Mouse (Mus musculus): ENCODE results near the gene Slc16a7. TPM values are rescaled to one million over a fixed set of nuclear protein-coding genes. Genes with fewer than 3 reads are reported as not detected.

Gene Slc16a7
- polyA plus RNA-seq, 1 experiment from 2014 or later: 10.5 TPM

GRCm38 (mm10) chr10:125317317-125317716 lies 71.9 kb downstream of the Slc16a7 start:
- H3K36me3 ChIP-seq: no peaks in the 10 kb centered on the region
- no peaks in the 10 kb centered on the region for H3K9me3 ChIP-seq
- H3K4me1 ChIP-seq (replicated peaks): no peaks in the 10 kb centered on the region
- no peak overlapping the region for H3K9ac ChIP-seq
- no peak for ATAC-seq (ENCODE audit: low FRiP score, low read depth)
- 74% methylated on average over 6 of the region's 6 CpGs for WGBS
- no peak overlapping the region for H3K27ac ChIP-seq (replicated peaks)
- H3K27me3 ChIP-seq: no peaks in the 10 kb centered on the region
- H3K4me3 ChIP-seq: no peak overlapping the region
- H3K4me2 ChIP-seq: no peak overlapping the region

DNA sequence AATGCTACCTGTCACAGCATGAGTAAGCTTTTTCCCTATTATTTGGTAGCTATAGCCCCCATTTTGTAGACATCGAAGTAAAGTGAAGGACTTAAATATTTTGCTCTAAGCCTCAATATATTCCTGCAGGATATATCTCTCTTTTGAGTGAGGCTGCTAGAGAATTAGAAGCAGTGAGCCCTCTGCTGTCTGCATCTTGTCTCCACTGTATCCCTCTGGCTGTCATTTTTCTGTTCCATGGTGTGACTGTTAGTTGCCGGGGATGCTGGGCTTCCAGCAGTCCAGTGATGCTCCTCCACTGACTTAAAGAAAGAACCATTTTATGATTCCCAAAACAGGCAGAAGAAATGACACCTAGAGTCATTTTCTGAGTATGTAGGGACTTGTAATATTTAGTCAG lies 78.4 kb downstream of the Slc16a7 start:
- Histone ChIP-seq H3K27ac (replicated peaks) (no peak overlapping the region), H3K4me1 (replicated peaks) (no peaks in the 10 kb centered on the region), H3K9me3 (no peaks in the 10 kb centered on the region), H3K36me3 (no peaks in the 10 kb centered on the region), H3K4me3 (no peak overlapping the region), H3K4me2 (no peak overlapping the region), H3K9ac (no peak overlapping the region), H3K27me3 (no peaks in the 10 kb centered on the region)
- ATAC-seq (ENCODE audit: low FRiP score, low read depth): no peak
- 92% methylated on average over 2 of the region's 2 CpGs for WGBS

DNA sequence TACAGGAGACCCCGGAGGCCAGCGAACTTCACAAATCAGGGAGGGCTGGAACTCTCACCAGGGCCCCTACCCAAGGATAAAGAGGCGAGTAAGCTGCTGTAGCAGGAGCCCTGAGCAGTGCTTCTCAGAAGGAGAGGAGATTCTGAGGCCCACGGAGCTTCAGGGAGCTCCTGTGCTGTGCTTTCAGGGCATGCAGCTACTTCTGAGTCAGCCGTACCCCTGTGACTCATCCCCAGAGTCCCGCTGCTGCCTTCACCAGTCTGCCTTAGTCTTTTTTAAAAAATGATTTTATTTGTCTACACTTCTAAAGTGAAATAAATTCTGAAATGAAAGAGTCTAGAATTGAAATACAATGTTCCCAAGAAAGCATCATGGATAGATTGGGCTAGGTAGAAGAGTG lies 91.2 kb downstream of the Slc16a7 start:
- peaks cover 3% of the 10 kb centered on the region; the same call in 1 of the 2 replicates for H3K36me3 ChIP-seq
- WGBS: 78% methylated on average over 6 of the region's 6 CpGs
- H3K4me3 ChIP-seq: no peak overlapping the region
- H3K4me1 ChIP-seq (replicated peaks): no peaks in the 10 kb centered on the region
- H3K27me3 ChIP-seq: no peaks in the 10 kb centered on the region
- H3K27ac ChIP-seq (replicated peaks): no peak overlapping the region
- no peaks in the 10 kb centered on the region for H3K9me3 ChIP-seq
- no peak overlapping the region for H3K9ac ChIP-seq
- H3K4me2 ChIP-seq: no peak overlapping the region
- no peak for ATAC-seq (ENCODE audit: low FRiP score, low read depth)

DNA sequence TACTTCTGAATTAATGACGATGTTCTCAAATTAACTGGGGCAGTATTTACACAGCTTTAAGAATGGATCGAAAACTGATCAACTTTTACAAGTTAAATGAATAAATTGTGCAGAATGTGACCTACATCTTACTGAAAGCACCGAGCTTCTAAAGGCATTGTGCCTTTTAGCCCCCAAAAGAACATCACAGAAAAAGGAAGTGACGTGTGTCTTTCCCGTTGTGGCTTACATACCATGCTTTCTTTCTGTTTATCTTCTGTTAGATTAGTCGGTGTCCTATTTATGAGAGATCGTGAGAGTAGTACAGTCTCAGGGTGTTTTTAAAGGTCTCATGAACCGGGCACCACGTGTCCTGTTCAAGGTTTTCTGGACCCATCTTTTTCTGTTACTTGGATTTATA lies 98.9 kb downstream of the Slc16a7 start:
- WGBS: 89% methylated on average over 9 of the region's 9 CpGs
- Histone ChIP-seq H3K4me2 (no peak overlapping the region), H3K9me3 (no peaks in the 10 kb centered on the region), H3K9ac (no peak overlapping the region), H3K27me3 (no peaks in the 10 kb centered on the region), H3K36me3 (peaks cover 3% of the 10 kb centered on the region; the same call in 1 of the 2 replicates), H3K4me3 (no peak overlapping the region), H3K4me1 (replicated peaks) (no peaks in the 10 kb centered on the region), H3K27ac (replicated peaks) (no peak overlapping the region)
- no peak for ATAC-seq (ENCODE audit: low FRiP score, low read depth)

- H3K4me3 ChIP-seq: no peak overlapping the region
- H3K36me3 ChIP-seq: no peaks in the 10 kb centered on the region
- H3K4me2 ChIP-seq: no peak overlapping the region
- 57% methylated on average over 6 of the region's 6 CpGs for WGBS
- H3K27me3 ChIP-seq: no peaks in the 10 kb centered on the region
- no peaks in the 10 kb centered on the region for H3K4me1 ChIP-seq (replicated peaks)
- H3K9ac ChIP-seq: no peak overlapping the region
- no peaks in the 10 kb centered on the region for H3K9me3 ChIP-seq
- no peak overlapping the region for H3K27ac ChIP-seq (replicated peaks)
- ATAC-seq (ENCODE audit: low FRiP score, low read depth): peak; percentile 51; the same call in 1 of the 2 replicates
Measured at GRCm38 (mm10) chr10:125288560-125288959, 100.7 kb downstream of the Slc16a7 start.

- H3K36me3 ChIP-seq: no peaks in the 10 kb centered on the region
- no peaks in the 10 kb centered on the region for H3K4me1 ChIP-seq (replicated peaks)
- H3K4me3 ChIP-seq: no peak overlapping the region
- ATAC-seq (ENCODE audit: low FRiP score, low read depth): no peak
- no peak overlapping the region for H3K9ac ChIP-seq
- H3K4me2 ChIP-seq: no peak overlapping the region
- H3K27me3 ChIP-seq: no peaks in the 10 kb centered on the region
- no peak overlapping the region for H3K27ac ChIP-seq (replicated peaks)
- WGBS: 67% methylated on average over 5 of the region's 5 CpGs
- no peaks in the 10 kb centered on the region for H3K9me3 ChIP-seq
Measured at GRCm38 (mm10) chr10:125285386-125285785, 103.9 kb downstream of the Slc16a7 start.

GRCm38 (mm10) chr10:125275149-125275848 lies 114.0 kb downstream of the Slc16a7 start:
- H3K4me3 ChIP-seq: no peak overlapping the region
- no peaks in the 10 kb centered on the region for H3K4me1 ChIP-seq (replicated peaks)
- 0 out of 2 replicates have a peak, but pooled peaks have one; percentile 48 for ATAC-seq (ENCODE audit: low FRiP score, low read depth)
- H3K9ac ChIP-seq: no peak overlapping the region
- H3K9me3 ChIP-seq: no peaks in the 10 kb centered on the region
- no peak overlapping the region for H3K27ac ChIP-seq (replicated peaks)
- H3K27me3 ChIP-seq: no peaks in the 10 kb centered on the region
- H3K4me2 ChIP-seq: no peak overlapping the region
- 62% methylated on average over 12 of the region's 12 CpGs for WGBS
- peaks cover 3% of the 10 kb centered on the region; the same call in 1 of the 2 replicates for H3K36me3 ChIP-seq

- ATAC-seq (ENCODE audit: low FRiP score, low read depth): no peak
- no peaks in the 10 kb centered on the region for H3K4me1 ChIP-seq (replicated peaks)
- no peak overlapping the region for H3K4me3 ChIP-seq
- no peak overlapping the region for H3K4me2 ChIP-seq
- H3K27ac ChIP-seq (replicated peaks): no peak overlapping the region
- WGBS: 77% methylated on average over 5 of the region's 5 CpGs
- H3K9me3 ChIP-seq: no peaks in the 10 kb centered on the region
- H3K36me3 ChIP-seq: peaks cover 3% of the 10 kb centered on the region; the same call in 1 of the 2 replicates
- H3K27me3 ChIP-seq: no peaks in the 10 kb centered on the region
- H3K9ac ChIP-seq: no peak overlapping the region
Measured at GRCm38 (mm10) chr10:125274519-125275148, 114.6 kb downstream of the Slc16a7 start.

- 50% methylated on average over 7 of the region's 7 CpGs for WGBS
- no peaks in the 10 kb centered on the region for H3K9me3 ChIP-seq
- no peaks in the 10 kb centered on the region for H3K4me1 ChIP-seq (replicated peaks)
- H3K4me3 ChIP-seq: no peak overlapping the region
- ATAC-seq (ENCODE audit: low FRiP score, low read depth): no peak
- H3K27me3 ChIP-seq: no peaks in the 10 kb centered on the region
- H3K27ac ChIP-seq (replicated peaks): no peak overlapping the region
- H3K36me3 ChIP-seq: peaks cover 3% of the 10 kb centered on the region; the same call in 1 of the 2 replicates
- H3K4me2 ChIP-seq: no peak overlapping the region
- H3K9ac ChIP-seq: no peak overlapping the region
Measured at GRCm38 (mm10) chr10:125273759-125274158, 115.5 kb downstream of the Slc16a7 start.

DNA sequence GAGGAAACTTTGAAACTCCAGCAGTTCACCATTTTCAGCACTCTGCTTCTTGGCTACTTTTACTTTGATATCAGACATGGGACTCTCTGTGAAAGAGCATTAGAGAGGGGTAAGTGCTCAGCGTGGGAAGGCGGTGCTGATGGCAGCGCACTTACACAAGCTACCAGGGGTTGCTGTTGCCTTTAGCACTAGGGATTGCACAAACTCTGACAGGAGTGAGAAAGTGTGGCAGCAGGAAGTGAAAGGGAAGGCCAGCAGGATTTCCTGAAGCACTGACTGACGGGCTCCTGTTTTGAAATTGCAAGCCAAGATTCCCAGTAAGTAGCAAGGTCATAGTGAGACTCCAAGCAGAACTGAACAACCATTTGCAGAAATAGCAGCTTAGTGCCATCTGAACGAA lies 117.8 kb downstream of the Slc16a7 start:
- Histone ChIP-seq H3K9me3 (no peaks in the 10 kb centered on the region), H3K27me3 (no peaks in the 10 kb centered on the region), H3K9ac (no peak overlapping the region), H3K4me2 (no peak overlapping the region), H3K4me1 (replicated peaks) (no peaks in the 10 kb centered on the region), H3K27ac (replicated peaks) (no peak overlapping the region), H3K36me3 (no peaks in the 10 kb centered on the region), H3K4me3 (no peak overlapping the region)
- no peak for ATAC-seq (ENCODE audit: low FRiP score, low read depth)
- WGBS: 83% methylated on average over 5 of the region's 5 CpGs

DNA sequence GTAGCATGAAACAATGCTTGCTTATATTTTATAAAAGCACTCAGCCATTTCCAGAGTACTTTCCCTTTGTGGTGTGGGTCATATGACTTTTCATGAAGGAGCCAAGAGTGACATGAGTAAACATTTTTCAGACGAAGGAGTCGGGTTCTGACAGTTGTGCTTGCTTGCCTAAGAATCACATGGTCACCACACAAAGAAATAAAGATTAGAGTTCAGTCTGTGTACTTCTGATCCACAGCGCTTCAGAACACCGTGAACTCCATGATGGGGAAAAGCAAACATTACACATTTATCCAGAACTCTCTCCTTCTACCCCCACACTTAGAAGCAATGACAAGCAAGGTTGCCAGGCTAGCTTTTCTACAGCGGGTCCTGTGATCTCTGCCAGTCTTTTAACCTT lies 119.0 kb downstream of the Slc16a7 start:
- Histone ChIP-seq H3K9me3 (no peaks in the 10 kb centered on the region), H3K36me3 (no peaks in the 10 kb centered on the region), H3K4me1 (replicated peaks) (no peaks in the 10 kb centered on the region), H3K27ac (replicated peaks) (no peak overlapping the region), H3K27me3 (no peaks in the 10 kb centered on the region), H3K4me2 (no peak overlapping the region), H3K9ac (no peak overlapping the region), H3K4me3 (no peak overlapping the region)
- no peak for ATAC-seq (ENCODE audit: low FRiP score, low read depth)
- WGBS: 77% methylated on average over 5 of the region's 5 CpGs

- no peak for ATAC-seq (ENCODE audit: low FRiP score, low read depth)
- WGBS: 67% methylated on average over 4 of the region's 4 CpGs
- H3K9ac ChIP-seq: no peak overlapping the region
- no peaks in the 10 kb centered on the region for H3K9me3 ChIP-seq
- no peaks in the 10 kb centered on the region for H3K4me1 ChIP-seq (replicated peaks)
- no peak overlapping the region for H3K4me3 ChIP-seq
- no peak overlapping the region for H3K27ac ChIP-seq (replicated peaks)
- H3K4me2 ChIP-seq: no peak overlapping the region
- no peaks in the 10 kb centered on the region for H3K27me3 ChIP-seq
- H3K36me3 ChIP-seq: no peaks in the 10 kb centered on the region
Measured at GRCm38 (mm10) chr10:125266322-125266721, 122.9 kb downstream of the Slc16a7 start.

All from hindbrain, embryonic 15.5 days (tissue).